Mouse (Mus musculus) right cerebral cortex, adult 18-20 months (tissue): ENCODE measurements around the gene Pla2g5.

Experiments used
- DNase-seq: peaks from one replicate; pipeline ENCODE4 v3.0.0; 2022; ENCODE audit warnings: mixed read lengths

Pla2g5 gene

GRCm38 (mm10) chr4:138794344-138794743 is 68.9 kb downstream of the Pla2g5 start:
- no peak for DNase-seq

- DNase-seq = peak; percentile 74
Measured at GRCm38 (mm10) chr4:138793276-138793675, 70.0 kb downstream of the Pla2g5 start.

DNA sequence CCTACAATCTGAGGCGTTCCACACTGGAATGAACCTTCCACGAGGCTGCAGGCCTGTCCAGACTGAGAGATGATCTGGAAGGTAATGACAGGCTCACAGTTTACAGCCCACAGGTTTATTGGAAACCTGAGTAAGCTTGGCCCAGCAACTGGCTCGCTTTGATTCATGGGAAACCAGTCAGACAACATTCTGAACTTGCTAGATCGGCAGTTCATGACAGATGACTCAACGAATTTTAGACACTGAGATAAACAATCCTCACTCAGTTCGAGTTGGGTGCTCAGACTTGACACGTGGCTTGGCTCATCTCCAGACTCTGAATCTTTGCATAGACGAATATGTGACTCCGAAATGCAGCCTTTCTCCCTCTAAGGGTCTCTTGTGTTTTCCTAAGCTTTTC is 70.7 kb downstream of the Pla2g5 start:
- no peak for DNase-seq

DNA sequence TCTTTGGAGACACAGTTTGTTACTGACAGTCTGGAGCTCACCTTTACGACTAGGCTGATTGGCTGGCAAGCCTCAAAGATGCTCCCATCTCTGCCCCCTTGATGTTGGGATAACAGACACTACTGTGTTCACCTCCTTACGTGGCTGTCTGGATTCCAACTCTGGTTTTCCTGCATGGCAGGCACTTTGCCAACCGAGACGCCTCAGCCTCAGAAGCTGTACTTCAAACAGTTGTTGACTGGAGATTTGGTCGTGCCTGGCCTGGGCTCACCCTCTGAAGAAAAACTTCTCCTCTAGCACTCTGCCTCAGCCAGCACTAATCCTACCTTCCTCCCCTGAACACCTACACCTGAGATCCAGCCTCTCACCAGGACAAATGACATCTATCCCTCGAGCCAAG is 71.8 kb downstream of the Pla2g5 start:
- DNase-seq = no peak

GRCm38 (mm10) chr4:138788381-138788780 is 74.9 kb downstream of the Pla2g5 start:
- DNase-seq = no peak

GRCm38 (mm10) chr4:138786141-138786540 is 77.1 kb downstream of the Pla2g5 start:
- DNase-seq = peak; percentile 57

- DNase-seq = no peak
Measured at GRCm38 (mm10) chr4:138785721-138786120, 77.6 kb downstream of the Pla2g5 start.

DNA sequence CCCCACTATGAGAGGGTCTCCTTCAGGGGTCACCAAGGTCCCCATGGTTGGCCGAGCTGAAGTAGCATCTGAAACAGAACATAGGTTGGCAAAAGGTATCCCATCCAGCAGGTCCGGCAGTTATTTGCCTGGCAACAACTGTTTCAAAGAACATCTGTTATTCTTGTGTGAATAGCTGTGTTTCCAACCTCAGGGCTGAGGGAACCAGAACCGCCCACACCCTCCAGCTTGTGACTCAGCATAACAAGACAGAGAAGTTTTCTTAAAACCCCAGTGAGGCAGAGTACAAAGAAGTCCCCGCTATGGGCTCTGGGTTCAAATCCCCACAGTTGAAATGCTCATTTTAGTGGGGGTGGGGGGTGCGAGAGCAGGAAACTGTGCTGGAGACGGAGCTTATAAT is 81.2 kb downstream of the Pla2g5 start:
- peak; percentile 86 for DNase-seq

GRCm38 (mm10) chr4:138780300-138780699 is 83.0 kb downstream of the Pla2g5 start:
- no peak for DNase-seq

- no peak for DNase-seq
Measured at GRCm38 (mm10) chr4:138777417-138778407, 85.6 kb downstream of the Pla2g5 start.

GRCm38 (mm10) chr4:138775435-138775834 is 87.8 kb downstream of the Pla2g5 start, which contains the start of gene Pla2g2d:
Gene Pla2g2d, plus strand, starts transcription at chr4:138775735.
- DNase-seq = no peak

DNA sequence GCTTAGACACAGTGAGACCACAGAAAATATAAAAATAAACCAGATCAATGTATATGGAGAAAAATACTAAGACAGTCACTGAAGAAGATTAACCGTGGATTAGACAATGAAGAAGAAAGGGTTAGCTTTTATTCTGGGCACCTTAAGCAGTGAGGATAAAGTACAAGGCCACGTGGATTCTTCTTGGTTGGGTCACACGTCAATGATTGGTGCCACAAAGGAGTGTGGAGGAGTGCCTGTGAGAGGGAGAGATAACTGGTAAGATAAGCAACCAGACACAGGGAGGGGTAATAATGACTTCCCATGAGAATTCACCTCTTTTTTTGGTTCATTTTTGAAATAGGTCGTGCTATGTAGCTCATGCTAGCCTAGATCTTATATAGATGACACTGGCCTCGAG is 90.9 kb downstream of the Pla2g5 start:
- no peak for DNase-seq

- no peak for DNase-seq
Measured at GRCm38 (mm10) chr4:138771970-138772369, 91.3 kb downstream of the Pla2g5 start.

GRCm38 (mm10) chr4:138762266-138762665 is 101.0 kb downstream of the Pla2g5 start:
- DNase-seq = no peak

DNA sequence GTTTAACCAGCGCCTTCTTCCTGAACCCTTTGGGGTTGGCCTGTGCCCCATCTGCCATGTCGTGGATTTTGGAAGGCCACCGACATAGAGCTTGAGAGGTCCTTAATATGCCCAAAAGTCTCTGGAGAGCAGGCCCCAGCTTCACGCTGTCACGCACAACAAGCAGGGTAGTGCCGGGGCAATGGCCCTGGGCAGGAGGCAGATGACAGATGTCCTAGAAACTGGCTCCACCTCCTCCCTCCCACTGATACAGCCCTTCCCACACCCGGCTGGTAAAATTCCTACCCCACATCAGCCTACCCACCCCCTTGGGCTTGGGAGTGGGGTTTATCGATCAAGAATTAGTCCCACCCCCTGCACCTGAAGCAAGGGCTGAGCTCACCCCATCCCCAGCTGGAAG is 105.9 kb downstream of the Pla2g5 start, which contains the start of gene Pla2g2f:
Gene Pla2g2f (minus strand): TSS at position 211 of the 400 bp plus-strand sequence.
- no peak for DNase-seq

GRCm38 (mm10) chr4:138755983-138756382 is 107.3 kb downstream of the Pla2g5 start:
- DNase-seq = no peak

DNA sequence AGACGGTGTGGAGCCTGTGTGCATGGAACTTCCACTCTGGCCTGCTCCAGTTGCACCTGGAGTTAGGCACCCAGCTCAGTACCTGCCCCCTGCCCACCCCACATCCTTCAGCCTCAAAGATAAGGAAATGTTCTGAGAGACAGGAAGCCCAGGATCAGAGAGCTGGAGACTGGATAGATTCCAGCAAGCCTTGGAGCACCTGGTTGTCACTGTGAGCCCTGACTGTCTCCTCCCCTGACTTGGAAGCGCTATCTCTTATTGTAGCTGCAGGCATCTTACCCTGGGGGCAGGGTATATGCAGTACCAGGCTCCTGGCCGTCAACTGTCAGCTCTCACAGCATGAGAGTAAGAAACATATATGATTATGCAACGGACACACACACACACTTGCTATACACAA is 107.8 kb downstream of the Pla2g5 start:
- DNase-seq = no peak

- no peak for DNase-seq
Measured at GRCm38 (mm10) chr4:138754432-138754831, 108.8 kb downstream of the Pla2g5 start.

GRCm38 (mm10) chr4:138753608-138754007 is 109.7 kb downstream of the Pla2g5 start:
- no peak for DNase-seq

DNA sequence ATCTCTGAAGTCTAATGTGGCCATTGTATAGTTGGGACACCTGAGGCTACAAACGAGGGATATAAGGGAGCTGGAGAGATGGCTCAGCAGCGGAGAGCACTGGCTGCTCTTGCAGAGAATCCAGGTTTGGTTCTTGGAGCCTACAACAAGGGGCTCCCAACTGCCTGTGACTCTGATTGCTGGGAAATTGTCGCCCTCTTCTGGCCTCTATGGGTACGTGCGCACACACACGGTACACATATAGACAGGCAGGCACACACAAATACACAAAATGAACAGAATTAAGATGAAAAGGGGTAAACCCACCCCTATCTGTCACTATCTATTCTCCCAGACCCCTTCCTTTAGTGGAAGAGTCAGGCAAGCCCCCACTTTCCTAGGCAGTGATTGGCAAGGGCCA is 110.7 kb downstream of the Pla2g5 start:
- no peak for DNase-seq
